Mouse (Mus musculus): ENCODE results near the gene Nup153. TPM values are rescaled to one million over a fixed set of nuclear protein-coding genes. Genes with fewer than 3 reads are reported as not detected.
A peak's percentile ranks its signal among the peaks of the same experiment; 100 is the strongest.

Gene Nup153
- polyA plus RNA-seq, 1 experiment = 28.4 TPM

GRCm38 (mm10) chr13:46690559-46691241 lies 37.0 kb downstream of the Nup153 start:
- H3K4me1 ChIP-seq (ENCODE audit: control insufficient read depth, insufficient read depth, low read length) = peaks cover 2% of the 10 kb centered on the region; the same call in 1 of the 2 replicates
- TF ChIP-seq CTCF (IDR thresholded peaks at IDR 0.05; ENCODE audit: extremely low read depth, insufficient read depth, low read length) (no peak), POLR2A (IDR thresholded peaks at IDR 0.05; ENCODE audit: extremely low read depth, insufficient read depth, low read length) (no peak)
- no peak overlapping the region for H3K4me3 ChIP-seq (ENCODE audit: insufficient read depth, low read length)
- no peak overlapping the region for H3K27ac ChIP-seq (ENCODE audit: insufficient read depth, low read length)

DNA sequence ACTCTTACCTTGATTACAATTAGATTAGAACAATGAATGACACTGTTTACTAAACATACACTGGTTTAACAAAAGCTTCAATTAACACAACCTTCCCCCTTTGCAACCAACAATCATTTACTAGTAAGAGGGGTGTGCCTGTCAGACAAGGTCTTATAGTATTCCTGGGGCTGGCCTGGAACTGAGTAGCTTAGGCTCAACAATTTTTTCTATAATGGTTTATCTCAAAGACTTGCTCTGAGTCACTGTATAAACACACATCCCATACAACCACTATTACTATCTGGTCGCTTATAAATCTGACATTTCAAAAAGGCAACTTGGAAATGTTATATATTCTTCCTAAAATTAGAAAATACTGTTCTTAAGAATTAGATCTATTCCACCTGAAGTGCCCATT lies 44.4 kb downstream of the Nup153 start:
- no peak overlapping the region for H3K4me3 ChIP-seq (ENCODE audit: insufficient read depth, low read length)
- TF ChIP-seq POLR2A (IDR thresholded peaks at IDR 0.05; ENCODE audit: extremely low read depth, insufficient read depth, low read length) = no peak
- no peak overlapping the region for H3K27ac ChIP-seq (ENCODE audit: insufficient read depth, low read length)

GRCm38 (mm10) chr13:46682921-46683320 lies 44.8 kb downstream of the Nup153 start:
- no peak overlapping the region for H3K27ac ChIP-seq (ENCODE audit: insufficient read depth, low read length)
- H3K4me1 ChIP-seq (ENCODE audit: control insufficient read depth, insufficient read depth, low read length) = no peaks in the 10 kb centered on the region
- no peak overlapping the region for H3K4me3 ChIP-seq (ENCODE audit: insufficient read depth, low read length)
- no peak for TF ChIP-seq POLR2A (IDR thresholded peaks at IDR 0.05; ENCODE audit: extremely low read depth, insufficient read depth, low read length)
- no peak for TF ChIP-seq CTCF (IDR thresholded peaks at IDR 0.05; ENCODE audit: extremely low read depth, insufficient read depth, low read length)

More for the DNA sequence above, 44.4 kb downstream of the Nup153 start:
- H3K4me1 ChIP-seq (ENCODE audit: control insufficient read depth, insufficient read depth, low read length) = no peaks in the 10 kb centered on the region

GRCm38 (mm10) chr13:46677721-46678120 lies 50.0 kb downstream of the Nup153 start:
- no peak for TF ChIP-seq CTCF (IDR thresholded peaks at IDR 0.05; ENCODE audit: extremely low read depth, insufficient read depth, low read length)
- no peak for TF ChIP-seq POLR2A (IDR thresholded peaks at IDR 0.05; ENCODE audit: extremely low read depth, insufficient read depth, low read length)
- H3K4me1 ChIP-seq (ENCODE audit: control insufficient read depth, insufficient read depth, low read length) = peaks cover 1% of the 10 kb centered on the region; the same call in 1 of the 2 replicates
- no peak overlapping the region for H3K4me3 ChIP-seq (ENCODE audit: insufficient read depth, low read length)
- no peak overlapping the region for H3K27ac ChIP-seq (ENCODE audit: insufficient read depth, low read length)

DNA sequence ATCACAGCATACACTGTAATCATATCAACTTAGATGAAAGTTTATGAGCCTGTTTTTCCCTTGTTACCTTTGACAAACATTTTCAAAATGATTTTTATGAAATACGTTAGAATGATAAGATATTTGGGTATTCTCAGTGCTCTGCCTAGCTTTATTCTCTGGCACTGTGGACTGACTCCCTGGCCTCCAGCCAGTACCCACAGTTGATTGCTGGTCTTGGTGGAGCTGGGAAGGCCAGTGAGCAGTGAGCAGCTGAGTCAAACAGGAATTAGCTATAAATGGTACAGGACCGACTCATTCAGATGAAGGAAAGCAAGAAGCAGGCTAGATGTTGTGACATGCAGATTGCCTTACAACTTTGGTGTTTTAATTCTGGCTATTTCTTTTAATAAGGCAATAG lies 53.1 kb downstream of the Nup153 start:
- Histone ChIP-seq H3K4me3 (ENCODE audit: insufficient read depth, low read length) (no peak overlapping the region), H3K27ac (ENCODE audit: insufficient read depth, low read length) (no peak overlapping the region), H3K4me1 (ENCODE audit: control insufficient read depth, insufficient read depth, low read length) (peaks cover 1% of the 10 kb centered on the region; the same call in 1 of the 2 replicates)
- TF ChIP-seq POLR2A (IDR thresholded peaks at IDR 0.05; ENCODE audit: extremely low read depth, insufficient read depth, low read length) = no peak
- TF ChIP-seq CTCF (IDR thresholded peaks at IDR 0.05; ENCODE audit: extremely low read depth, insufficient read depth, low read length) = no peak

GRCm38 (mm10) chr13:46670514-46670913 lies 57.2 kb downstream of the Nup153 start:
- Histone ChIP-seq H3K27ac (ENCODE audit: insufficient read depth, low read length) (no peak overlapping the region), H3K4me1 (ENCODE audit: control insufficient read depth, insufficient read depth, low read length) (peaks cover 1% of the 10 kb centered on the region; the same call in 1 of the 2 replicates), H3K4me3 (ENCODE audit: insufficient read depth, low read length) (peak overlapping the region; percentile 52)
- TF ChIP-seq CTCF (IDR thresholded peaks at IDR 0.05; ENCODE audit: extremely low read depth, insufficient read depth, low read length) = no peak

DNA sequence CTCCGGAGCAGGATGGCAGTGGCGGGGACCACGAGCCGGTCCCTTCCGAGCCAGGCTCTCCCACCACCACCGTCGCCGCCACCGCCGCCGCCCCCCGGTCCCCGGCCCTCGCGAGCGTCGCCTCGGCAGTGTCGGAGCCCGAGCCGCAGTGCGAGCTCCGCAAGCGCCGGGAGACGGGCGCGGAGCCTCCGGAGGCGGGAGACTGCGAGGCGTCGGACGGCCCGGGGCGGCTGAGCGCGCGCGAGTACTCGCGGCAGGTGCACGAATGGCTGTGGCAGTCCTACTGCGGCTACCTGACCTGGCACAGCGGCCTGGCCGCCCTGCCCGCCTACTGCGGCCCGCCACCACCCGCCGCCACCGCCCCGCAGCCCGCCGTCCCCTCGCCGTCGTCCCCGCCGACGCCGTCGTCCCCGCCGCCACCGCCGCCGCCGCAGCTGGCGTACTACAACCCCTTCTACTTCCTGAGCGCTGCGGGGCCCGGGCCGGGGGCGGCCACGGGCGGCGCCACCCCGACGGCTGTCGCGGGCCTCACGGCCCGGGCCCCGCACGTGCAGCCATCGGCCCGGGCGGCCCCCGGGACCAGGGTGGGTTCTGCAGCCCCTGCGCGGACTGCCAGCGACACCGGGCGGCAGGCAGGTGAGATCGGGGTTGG lies 58.0 kb downstream of the Nup153 start:
- peak overlapping the region; percentile 52 for H3K4me3 ChIP-seq (ENCODE audit: insufficient read depth, low read length)
- peak overlapping the region; percentile 76 for H3K27ac ChIP-seq (ENCODE audit: insufficient read depth, low read length)
- TF ChIP-seq POLR2A (IDR thresholded peaks at IDR 0.05; ENCODE audit: extremely low read depth, insufficient read depth, low read length) (no peak), CTCF (IDR thresholded peaks at IDR 0.05; ENCODE audit: extremely low read depth, insufficient read depth, low read length) (no peak)
- no peaks in the 10 kb centered on the region for H3K4me1 ChIP-seq (ENCODE audit: control insufficient read depth, insufficient read depth, low read length)

- Histone ChIP-seq H3K4me1 (ENCODE audit: control insufficient read depth, insufficient read depth, low read length) (no peaks in the 10 kb centered on the region), H3K4me3 (ENCODE audit: insufficient read depth, low read length) (peak within 1 kb of the TSS; percentile 52), H3K27ac (ENCODE audit: insufficient read depth, low read length) (peak within 1 kb of the TSS; percentile 76)
- TF ChIP-seq POLR2A (IDR thresholded peaks at IDR 0.05; ENCODE audit: extremely low read depth, insufficient read depth, low read length) = peak; percentile 40; the same call in 1 of the 2 replicates
- no peak for TF ChIP-seq CTCF (IDR thresholded peaks at IDR 0.05; ENCODE audit: extremely low read depth, insufficient read depth, low read length)
Measured at GRCm38 (mm10) chr13:46669048-46669619, 58.6 kb downstream of the Nup153 start, which contains the start of gene Fam8a1. TSS of gene Fam8a1 (plus strand) at chr13:46669522.

GRCm38 (mm10) chr13:46663461-46663964 lies 64.2 kb downstream of the Nup153 start:
- Histone ChIP-seq H3K4me3 (ENCODE audit: insufficient read depth, low read length) (no peak overlapping the region), H3K27ac (ENCODE audit: insufficient read depth, low read length) (no peak overlapping the region), H3K4me1 (ENCODE audit: control insufficient read depth, insufficient read depth, low read length) (no peaks in the 10 kb centered on the region)
- no peak for TF ChIP-seq POLR2A (IDR thresholded peaks at IDR 0.05; ENCODE audit: extremely low read depth, insufficient read depth, low read length)
- TF ChIP-seq CTCF (IDR thresholded peaks at IDR 0.05; ENCODE audit: extremely low read depth, insufficient read depth, low read length) = peak; percentile 74

Measured in cortical plate, adult 2 months (tissue).